Mouse (Mus musculus) liver, postnatal 0 days (tissue): Measurements from ENCODE around the gene Fcamr. TPM values are rescaled to one million over a fixed set of nuclear protein-coding genes. Genes with fewer than 3 reads are reported as not detected.

ENCODE experiments used
- ATAC-seq: fragments of 200-750 bp; cut with Nextera tagmentation; 2 replicates; pipeline ENCODE4 v1.8.0; 2017; ENCODE audit warnings: mild to moderate bottlenecking, moderate library complexity
- DNase-seq: peaks from one replicate; pipeline ENCODE4 v3.0.0-alpha.2; 2016
- H3K27ac ChIP-seq: fragments of 300-500 bp; sonication (generic); 2 replicates; pipeline ENCODE4 v1.5.1; 2014; ENCODE audit warnings: antibody characterized with exemption, moderate library complexity, mild to moderate bottlenecking, low read depth
- H3K27me3 ChIP-seq: fragments of 300-500 bp; sonication (generic); 2 replicates; pipeline ENCODE4 v1.6.1; 2014; ENCODE audit warnings: low read length, control low read depth, mixed read lengths; ENCODE audit not compliant: insufficient read depth
- H3K36me3 ChIP-seq: fragments of 300-500 bp; sonication (generic); replicated peaks from 2 replicates; pipeline ENCODE4 v1.6.1; 2014; ENCODE audit warnings: mild to moderate bottlenecking, control low read depth, low read length, moderate library complexity, mixed read lengths; ENCODE audit not compliant: insufficient read depth
- H3K4me1 ChIP-seq: fragments of 300-500 bp; sonication (generic); 2 replicates; pipeline ENCODE4 v1.6.1; 2014; ENCODE audit warnings: antibody characterized with exemption, mild to moderate bottlenecking, control low read depth; ENCODE audit not compliant: insufficient read depth
- H3K4me2 ChIP-seq: fragments of 300-500 bp; sonication (generic); 2 replicates; pipeline ENCODE4 v1.6.1; 2014; ENCODE audit warnings: low read depth, mild to moderate bottlenecking, low read length, moderate library complexity, mixed read lengths
- H3K4me3 ChIP-seq: fragments of 300-500 bp; sonication (generic); 2 replicates; pipeline ENCODE4 v1.5.1; 2014; ENCODE audit warnings: low read depth, low read length
- H3K9ac ChIP-seq: fragments of 300-500 bp; sonication (generic); replicated peaks from 2 replicates; pipeline ENCODE4 v1.6.1; 2014; ENCODE audit warnings: mild to moderate bottlenecking, moderate library complexity
- H3K9me3 ChIP-seq: fragments of 300-500 bp; sonication (generic); 2 replicates; pipeline ENCODE4 v1.6.1; 2016; ENCODE audit warnings: mild to moderate bottlenecking, control low read depth, low read length, mixed read lengths
- CTCF ChIP-seq: sonication (generic); IDR thresholded peaks from 2 replicates; pipeline ENCODE4 v1.5.1; 2016; ENCODE audit warnings: antibody characterized with exemption, low read depth
- EP300 ChIP-seq: IDR thresholded peaks from 2 replicates; pipeline ENCODE4 v1.6.1; 2016; ENCODE audit warnings: antibody characterized with exemption, low read depth, mild to moderate bottlenecking
- WGBS: fragments of 180-500 bp; shearing (Covaris S2); extraction: QIAGEN DNeasy Blood & Tissue Kit; methylation state at CpG from one replicate; pipeline ENCODE4 v1.1.7; 2014; ENCODE audit not compliant: insufficient replicate concordance; 5-methylcytosine and 5-hydroxymethylcytosine counted together
- polyA plus RNA-seq: library from polyadenylated mRNA; unstranded; fragments of >200 nt; fragmentation: Nextera tagmentation; extraction: Ambion mirVana; gene quantifications from 2 replicates; pipeline ENCODE4 v1.2.1, GENCODE M21; 2015

Fcamr gene
- polyA plus RNA-seq, 1 experiment from 2014 or later, result not detected

DNA sequence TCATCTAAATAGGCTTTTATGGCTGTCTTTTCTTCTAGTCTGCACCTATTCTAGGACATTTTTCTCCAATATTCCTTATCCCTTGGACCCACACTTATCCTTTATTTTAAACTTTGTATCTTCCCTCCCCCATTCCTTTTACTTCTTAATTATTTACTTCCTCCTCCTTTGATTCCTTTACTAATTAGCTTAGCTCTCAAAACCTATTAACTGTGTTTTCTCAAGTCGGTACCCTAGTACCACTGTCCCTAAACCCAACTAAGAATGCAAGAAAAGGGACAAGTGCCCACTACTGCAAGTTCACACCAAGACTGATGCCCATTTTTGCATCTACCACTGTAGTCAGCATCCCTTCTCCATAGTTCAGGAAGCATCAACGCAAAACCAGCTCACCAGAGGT, 55.0 kb downstream of the Fcamr start:
- WGBS, result 77% methylated on average over 2 of the region's 2 CpGs
- no peak for TF ChIP-seq EP300
- TF ChIP-seq CTCF, result no peak
- no peak overlapping the region for H3K9ac ChIP-seq
- no peak overlapping the region for H3K4me2 ChIP-seq
- H3K27ac ChIP-seq, result no peak overlapping the region
- H3K4me3 ChIP-seq, result no peak overlapping the region
- no peaks in the 10 kb centered on the region for H3K4me1 ChIP-seq
- no peaks in the 10 kb centered on the region for H3K27me3 ChIP-seq
- no peaks in the 10 kb centered on the region for H3K9me3 ChIP-seq
- H3K36me3 ChIP-seq, result no peaks in the 10 kb centered on the region
- DNase-seq (no peak), ATAC-seq (no peak)

DNA sequence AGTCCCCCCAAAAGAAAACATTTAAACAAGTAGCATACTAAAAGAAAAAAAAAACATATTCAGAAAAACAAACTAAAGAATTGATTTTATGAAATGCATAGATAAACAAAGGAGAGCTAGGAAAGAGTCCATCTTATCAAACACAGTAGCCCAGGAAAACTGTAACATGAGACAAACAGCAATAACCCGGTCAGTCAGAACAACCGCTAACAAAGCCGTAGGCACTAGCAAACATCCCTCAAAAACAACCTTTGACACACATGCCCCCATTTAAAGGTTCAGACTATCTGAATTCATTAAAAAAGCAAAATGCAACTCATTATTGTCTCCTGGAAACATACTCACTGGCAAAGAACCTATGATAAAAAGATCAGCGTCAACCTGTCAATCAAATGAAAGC, 56.8 kb downstream of the Fcamr start:
- H3K27me3 ChIP-seq, result no peaks in the 10 kb centered on the region
- TF ChIP-seq EP300, result no peak
- no peak for TF ChIP-seq CTCF
- no peaks in the 10 kb centered on the region for H3K9me3 ChIP-seq
- H3K4me1 ChIP-seq, result no peaks in the 10 kb centered on the region
- DNase-seq, result no peak
- H3K9ac ChIP-seq, result no peak overlapping the region
- H3K27ac ChIP-seq, result peak overlapping the region; percentile 78
- no peak overlapping the region for H3K4me3 ChIP-seq
- no peaks in the 10 kb centered on the region for H3K36me3 ChIP-seq
- peak; percentile 84 for ATAC-seq
- 55% methylated on average over 4 of the region's 4 CpGs for WGBS
- no peak overlapping the region for H3K4me2 ChIP-seq

DNA sequence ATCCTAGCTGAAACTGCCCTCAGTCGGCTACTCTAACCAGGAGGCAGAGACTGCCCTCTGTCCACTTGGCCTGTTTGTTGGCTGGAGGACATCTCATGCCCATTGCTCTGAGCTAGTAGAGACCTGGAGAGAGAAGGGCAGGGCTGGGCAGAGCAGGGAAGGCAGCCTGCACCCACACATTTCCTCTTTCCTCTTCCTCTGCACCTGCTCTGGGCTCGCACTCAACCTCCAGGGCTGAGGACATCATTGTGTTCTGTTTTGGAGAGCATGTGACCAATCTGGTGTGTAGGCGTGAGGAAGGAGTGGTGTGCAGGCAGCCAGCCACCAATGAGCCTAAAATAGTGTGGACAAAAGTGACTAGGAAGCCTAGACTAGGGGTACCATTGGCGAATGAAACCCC, 63.5 kb downstream of the Fcamr start:
- WGBS, result 49% methylated on average over 4 of the region's 4 CpGs
- Histone ChIP-seq H3K4me2 (no peak overlapping the region), H3K9ac (no peak overlapping the region; the same call in 1 of the 2 replicates), H3K36me3 (no peaks in the 10 kb centered on the region), H3K4me3 (no peak overlapping the region), H3K9me3 (no peaks in the 10 kb centered on the region), H3K27ac (no peak overlapping the region), H3K4me1 (no peaks in the 10 kb centered on the region; the same call in 1 of the 2 replicates), H3K27me3 (no peaks in the 10 kb centered on the region)
- no peak for DNase-seq
- no peak for ATAC-seq
- TF ChIP-seq CTCF (no peak), EP300 (no peak)

Other genes with a start within 250 kb of the Fcamr start
- not detected in 2 replicates for gene Zp3r, start 171.3 kb upstream of the Fcamr start, polyA plus RNA-seq
- 10.0 and 10.8 TPM in 2 replicates for gene C4bp, start 139.3 kb upstream of the Fcamr start, polyA plus RNA-seq
- gene Gm29427, start 85.1 kb upstream of the Fcamr start, polyA plus RNA-seq, result 0.07 TPM in 1 of 2 replicates, not detected in the other
- 17.3 and 20.3 TPM in 2 replicates for gene Yod1, start 83.6 kb upstream of the Fcamr start, polyA plus RNA-seq
- 2.0 and 2.6 TPM in 2 replicates for gene Pfkfb2, start 71.6 kb upstream of the Fcamr start, polyA plus RNA-seq
- gene AA986860, start 68.9 kb upstream of the Fcamr start, polyA plus RNA-seq, result 1.1 and 1.4 TPM in 2 replicates
- gene Pigr, start 25.8 kb downstream of the Fcamr start, polyA plus RNA-seq, result 1.2 TPM in 2 replicates
- gene Fcmr, start 64.8 kb downstream of the Fcamr start, polyA plus RNA-seq, result 1.00 and 1.1 TPM in 2 replicates
- gene Il24, start 86.6 kb downstream of the Fcamr start, polyA plus RNA-seq, result not detected in 2 replicates
- not detected in 2 replicates for gene Il20, start 110.5 kb downstream of the Fcamr start, polyA plus RNA-seq
- gene Il19, start 139.2 kb downstream of the Fcamr start, polyA plus RNA-seq, result not detected in 2 replicates
- gene Il10, start 218.9 kb downstream of the Fcamr start, polyA plus RNA-seq, result 0.19 TPM in 1 of 2 replicates, not detected in the other